Mouse (Mus musculus) G1E (cell line): ENCODE results near the gene Agap1.

Source experiments
- CTCF ChIP-seq: IDR thresholded peaks from 2 replicates; pipeline ENCODE4 v1.5.1; 2012; ENCODE audit warnings: low read depth, low read length, inconsistent platforms, mixed read lengths
- GATA1 ChIP-seq: IDR thresholded peaks from 2 replicates; pipeline ENCODE4 v1.6.1; 2012; ENCODE audit warnings: borderline replicate concordance, low read length, inconsistent platforms, mixed read lengths
- TAL1 ChIP-seq: conservative IDR thresholded peaks from 2 replicates; pipeline ENCODE4 v1.6.1; 2012; ENCODE audit warnings: low read depth, low read length, inconsistent platforms, mixed read lengths

DNA sequence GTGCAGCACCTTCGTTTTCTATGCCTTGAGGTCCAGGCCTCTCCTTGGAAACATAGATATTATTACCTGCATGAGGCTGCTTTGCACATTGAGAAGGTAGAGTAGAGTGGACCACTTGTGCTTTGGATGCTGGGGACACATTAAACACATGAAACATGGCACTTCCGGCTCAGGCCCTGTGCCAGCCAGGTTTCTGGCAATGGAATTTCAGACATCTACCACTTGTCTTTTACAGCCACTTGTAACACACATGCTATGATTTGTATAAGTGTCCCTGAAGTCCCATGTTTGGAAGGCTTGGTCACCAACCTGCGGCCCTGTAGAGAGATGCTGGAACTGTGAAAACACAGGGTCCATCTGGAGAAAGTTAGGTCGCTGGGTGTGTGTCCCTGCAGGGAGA is 262.5 kb downstream of the Agap1 start:
- no peak for TF ChIP-seq CTCF
- TF ChIP-seq GATA1, result no peak
- TF ChIP-seq TAL1, result no peak
